Mouse (Mus musculus): Measurements from ENCODE around the gene Arhgap25.

GRCm38 (mm10) chr6:87537678-87538077, 4.6 kb upstream of the Arhgap25 start:
- no peak for TF ChIP-seq CTCF (IDR thresholded peaks at IDR 0.05; ENCODE audit: low read depth, low read length)
- TF ChIP-seq EP300 (IDR thresholded peaks at IDR 0.05; ENCODE audit: insufficient read depth, low read depth, low read length): no peak
- TF ChIP-seq POLR2A (IDR thresholded peaks at IDR 0.05; ENCODE audit: insufficient read depth, low read length): no peak

All from ES-Bruce4 (cell line).